Mouse (Mus musculus) megakaryocyte, embryonic 14.5 days (primary cell): ENCODE measurements at regions not wholly inside any gene's neighbourhood (a gene's known extent, or its start where the extent isn't known, plus 50 kb on each side); places are given as distances from the start of the nearest gene placed in this dataset.

Experiments
- FLI1 ChIP-seq: IDR thresholded peaks from 2 replicates; pipeline ENCODE4 v1.6.1; 2012; ENCODE audit warnings: low read length, inconsistent platforms, mixed read lengths
- GATA1 ChIP-seq: IDR thresholded peaks from 3 replicates; pipeline ENCODE4 v1.6.1; 2012; ENCODE audit warnings: mixed read lengths, low read length, inconsistent platforms, borderline replicate concordance

GRCm38 (mm10) chr16:50664240-50664639 lies 73.3 kb upstream of the Ccdc54 start:
- TF ChIP-seq GATA1 (no peak), FLI1 (no peak)
